Mouse (Mus musculus): ENCODE results near the gene Ubl3. TPM values are rescaled to one million over a fixed set of nuclear protein-coding genes. Genes with fewer than 3 reads are reported as not detected.

Ubl3 gene
- polyA plus RNA-seq, 1 experiment, result 41.3 TPM

DNA sequence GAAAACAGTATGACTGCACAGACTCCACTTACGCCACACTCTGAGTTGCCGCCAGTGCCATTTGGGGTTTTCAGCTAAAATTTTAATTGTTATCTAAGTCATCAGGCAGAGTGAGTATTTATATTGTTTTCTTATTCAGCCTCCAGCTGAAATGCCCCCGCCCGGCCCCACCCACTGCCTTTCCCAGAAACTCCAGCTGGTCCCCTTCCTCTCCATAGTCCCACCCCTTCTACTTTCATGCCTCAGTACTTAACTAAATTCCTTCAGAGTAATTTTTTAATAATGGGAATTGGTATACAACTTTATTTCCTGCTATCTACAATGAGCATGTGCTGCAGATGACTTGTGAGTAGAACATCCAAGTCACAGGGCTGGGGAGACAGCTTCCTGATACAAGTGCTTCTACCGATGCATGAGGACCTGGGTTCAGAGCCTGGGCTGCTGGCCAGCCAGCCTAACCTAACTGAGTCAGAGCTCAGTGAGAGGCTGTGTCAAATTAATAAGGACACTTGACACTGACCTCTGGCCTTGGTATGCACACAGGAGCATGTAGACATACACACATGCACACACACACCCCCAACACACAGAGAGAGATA lies 40.4 kb downstream of the Ubl3 start:
- TF ChIP-seq CTCF (IDR thresholded peaks at IDR 0.05; ENCODE audit: borderline replicate concordance, insufficient read depth, low read length), result no peak
- TF ChIP-seq POLR2A (IDR thresholded peaks at IDR 0.05; ENCODE audit: low read depth, low read length), result no peak
- H3K4me3 ChIP-seq (ENCODE audit: insufficient read depth, low read length), result no peak overlapping the region
- peaks cover 9% of the 10 kb centered on the region for H3K4me1 ChIP-seq (ENCODE audit: control insufficient read depth, insufficient read depth, low read length)

DNA sequence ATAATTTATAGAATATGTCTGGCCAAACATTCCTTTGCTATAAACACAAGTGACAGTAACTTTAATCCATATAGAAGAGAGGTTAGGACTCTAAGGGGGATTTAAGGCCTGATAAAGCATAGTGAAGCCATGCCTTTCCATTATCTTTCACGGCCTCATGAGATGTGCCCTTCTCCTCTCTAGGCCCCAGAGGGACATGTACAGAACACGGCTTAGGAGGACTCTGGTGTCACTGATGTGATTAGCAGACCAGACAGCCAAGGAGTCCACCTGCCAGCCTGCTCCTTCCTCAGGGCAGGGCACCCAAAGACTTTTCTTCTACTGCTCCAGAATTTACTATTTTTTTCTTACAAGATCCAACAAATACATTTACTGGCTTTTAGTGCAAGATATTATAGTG lies 42.3 kb downstream of the Ubl3 start:
- Histone ChIP-seq H3K4me1 (ENCODE audit: control insufficient read depth, insufficient read depth, low read length) (peaks cover 9% of the 10 kb centered on the region), H3K27ac (ENCODE audit: insufficient read depth, low read length) (no peak overlapping the region), H3K4me3 (ENCODE audit: insufficient read depth, low read length) (no peak overlapping the region)
- TF ChIP-seq POLR2A (IDR thresholded peaks at IDR 0.05; ENCODE audit: low read depth, low read length) (no peak), CTCF (IDR thresholded peaks at IDR 0.05; ENCODE audit: borderline replicate concordance, insufficient read depth, low read length) (no peak)

More for the DNA sequence above, 40.4 kb downstream of the Ubl3 start:
- H3K27ac ChIP-seq (ENCODE audit: insufficient read depth, low read length), result no peak overlapping the region

DNA sequence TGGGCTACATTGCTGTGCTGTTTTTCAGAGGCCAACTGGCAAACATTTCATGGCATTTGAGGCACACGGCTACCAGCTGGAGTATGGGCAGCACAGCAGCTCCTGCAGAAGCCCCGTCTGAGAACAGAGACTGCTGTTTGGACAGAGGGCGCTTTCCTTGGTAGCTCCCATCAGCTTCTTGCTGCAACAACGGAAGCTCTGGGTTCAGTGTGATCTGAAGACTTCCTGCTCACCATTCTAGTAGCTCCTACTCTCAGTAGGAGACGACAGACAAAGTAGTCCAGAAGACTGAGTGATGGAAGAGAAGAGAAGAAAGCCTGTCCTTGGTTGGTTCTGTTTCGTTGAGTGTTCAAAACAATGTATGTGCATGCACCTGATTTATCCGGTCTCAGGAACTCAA lies 42.9 kb downstream of the Ubl3 start:
- TF ChIP-seq CTCF (IDR thresholded peaks at IDR 0.05; ENCODE audit: borderline replicate concordance, insufficient read depth, low read length) (no peak), POLR2A (IDR thresholded peaks at IDR 0.05; ENCODE audit: low read depth, low read length) (no peak)
- H3K4me3 ChIP-seq (ENCODE audit: insufficient read depth, low read length), result no peak overlapping the region
- peaks cover 9% of the 10 kb centered on the region for H3K4me1 ChIP-seq (ENCODE audit: control insufficient read depth, insufficient read depth, low read length)
- no peak overlapping the region for H3K27ac ChIP-seq (ENCODE audit: insufficient read depth, low read length)

DNA sequence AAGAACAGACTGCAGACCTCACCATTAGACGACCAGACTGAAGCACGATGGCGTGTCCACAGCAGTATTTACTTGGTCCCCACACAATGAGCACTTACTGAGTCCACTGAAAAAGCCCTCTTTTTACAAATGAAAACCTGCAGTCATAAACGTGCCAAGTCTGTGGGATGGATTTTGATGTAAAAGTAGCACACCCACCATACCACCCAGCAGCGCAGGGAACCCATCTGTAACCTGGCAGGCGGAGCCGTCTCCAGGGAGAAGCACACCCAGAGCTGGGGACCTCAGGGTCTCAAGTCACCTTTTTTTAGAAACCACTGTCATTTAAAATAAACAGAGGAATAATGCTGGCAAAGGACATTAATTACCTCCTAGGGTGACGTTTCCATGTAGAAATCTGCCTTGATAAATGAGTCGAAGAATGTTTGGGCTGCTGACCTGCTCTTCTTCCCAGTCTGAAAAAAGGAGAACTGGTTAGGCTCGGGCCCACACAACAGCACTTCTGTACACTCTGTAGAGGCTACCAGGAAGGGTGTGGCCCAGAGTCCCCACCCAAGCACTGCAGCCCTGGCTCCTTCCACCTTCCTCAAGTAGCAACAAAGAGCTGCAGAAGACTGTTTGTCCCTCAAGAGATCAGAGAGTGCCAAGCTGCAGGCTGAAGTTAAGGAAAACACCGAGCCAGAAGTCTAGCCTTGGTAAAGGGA lies 43.5 kb downstream of the Ubl3 start:
- TF ChIP-seq POLR2A (IDR thresholded peaks at IDR 0.05; ENCODE audit: low read depth, low read length) (no peak), CTCF (IDR thresholded peaks at IDR 0.05; ENCODE audit: borderline replicate concordance, insufficient read depth, low read length) (no peak)
- no peak overlapping the region for H3K27ac ChIP-seq (ENCODE audit: insufficient read depth, low read length)
- H3K4me1 ChIP-seq (ENCODE audit: control insufficient read depth, insufficient read depth, low read length), result peaks cover 9% of the 10 kb centered on the region

DNA sequence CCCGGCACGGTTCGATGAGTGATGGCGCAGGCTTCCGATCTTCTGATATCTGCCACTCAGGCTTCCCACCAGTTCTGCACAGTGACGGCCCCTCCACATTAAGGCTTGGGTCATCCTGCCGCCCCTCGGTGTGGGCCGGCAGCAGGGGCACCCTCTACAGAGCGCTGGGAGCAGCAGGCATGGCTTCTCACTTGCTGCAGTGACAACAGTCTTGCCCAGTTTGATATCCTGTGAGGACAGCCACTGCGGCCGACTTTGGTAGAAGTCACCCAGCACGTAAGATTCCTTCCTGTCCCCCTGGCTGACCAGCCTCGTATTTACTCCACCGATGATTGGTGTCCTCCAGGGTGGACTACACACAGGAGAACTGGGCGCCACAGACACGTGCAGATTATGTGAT lies 47.2 kb downstream of the Ubl3 start:
- no peak for TF ChIP-seq POLR2A (IDR thresholded peaks at IDR 0.05; ENCODE audit: low read depth, low read length)
- no peak for TF ChIP-seq CTCF (IDR thresholded peaks at IDR 0.05; ENCODE audit: borderline replicate concordance, insufficient read depth, low read length)
- Histone ChIP-seq H3K4me1 (ENCODE audit: control insufficient read depth, insufficient read depth, low read length) (peaks cover 9% of the 10 kb centered on the region), H3K4me3 (ENCODE audit: insufficient read depth, low read length) (no peak overlapping the region), H3K27ac (ENCODE audit: insufficient read depth, low read length) (no peak overlapping the region)

More for the DNA sequence above, 43.5 kb downstream of the Ubl3 start:
- H3K4me3 ChIP-seq (ENCODE audit: insufficient read depth, low read length), result no peak overlapping the region

DNA sequence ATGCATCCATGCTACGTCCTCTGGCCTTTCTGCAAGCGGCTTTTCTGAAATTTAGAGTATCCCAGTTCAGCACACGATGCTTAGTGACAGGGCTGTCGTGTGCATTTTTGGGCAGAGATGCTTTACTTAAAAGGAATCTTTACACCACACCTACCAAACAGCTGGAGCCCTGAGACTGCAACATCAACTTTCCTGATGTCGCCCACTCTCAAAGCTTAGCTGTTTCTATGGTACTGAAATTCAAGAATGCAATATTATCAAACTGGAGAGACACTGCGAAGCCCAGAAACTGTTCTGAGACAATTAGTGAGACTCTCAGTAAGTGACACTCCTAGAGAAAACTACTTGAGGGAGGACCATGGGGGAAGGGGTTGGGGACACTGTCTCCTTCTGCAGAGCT lies 50.4 kb downstream of the Ubl3 start:
- peaks cover 9% of the 10 kb centered on the region for H3K4me1 ChIP-seq (ENCODE audit: control insufficient read depth, insufficient read depth, low read length)
- no peak for TF ChIP-seq POLR2A (IDR thresholded peaks at IDR 0.05; ENCODE audit: low read depth, low read length)
- TF ChIP-seq CTCF (IDR thresholded peaks at IDR 0.05; ENCODE audit: borderline replicate concordance, insufficient read depth, low read length), result no peak
- H3K27ac ChIP-seq (ENCODE audit: insufficient read depth, low read length), result no peak overlapping the region
- H3K4me3 ChIP-seq (ENCODE audit: insufficient read depth, low read length), result no peak overlapping the region

DNA sequence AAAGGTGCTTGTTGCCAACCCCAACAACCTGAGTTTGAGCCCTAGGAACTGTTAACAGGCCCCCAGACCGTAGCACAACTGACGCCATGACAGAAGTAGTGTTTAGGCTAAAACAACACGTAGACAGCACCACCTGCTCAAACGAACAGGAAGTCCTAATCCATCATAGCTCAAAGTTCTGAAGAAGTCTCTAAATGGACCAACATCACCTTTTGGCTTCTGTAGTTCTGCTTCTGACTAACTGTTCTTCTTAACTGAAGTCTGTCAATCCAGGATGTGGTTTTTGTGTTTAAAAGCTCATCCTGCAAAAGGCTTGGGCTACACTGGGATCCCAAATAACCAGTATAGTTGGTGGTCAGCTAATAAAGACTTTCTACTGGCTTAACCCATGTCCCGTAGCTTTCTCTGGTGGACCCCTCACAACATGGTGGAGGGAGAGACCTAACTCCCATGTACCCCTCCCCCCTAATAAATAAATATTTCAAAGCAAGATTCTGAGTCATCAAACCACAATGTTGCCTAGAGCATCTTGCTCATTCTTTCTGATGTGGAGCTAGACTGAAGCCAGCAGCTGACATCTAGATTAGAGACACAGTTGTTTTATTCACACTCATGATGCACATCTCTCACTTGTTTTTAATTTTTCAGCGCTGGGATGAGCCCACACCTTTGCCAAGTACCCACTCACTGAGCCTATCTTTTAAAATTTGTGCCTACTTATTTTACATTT lies 51.2 kb downstream of the Ubl3 start:
- Histone ChIP-seq H3K4me3 (ENCODE audit: insufficient read depth, low read length) (no peak overlapping the region), H3K4me1 (ENCODE audit: control insufficient read depth, insufficient read depth, low read length) (peaks cover 9% of the 10 kb centered on the region), H3K27ac (ENCODE audit: insufficient read depth, low read length) (no peak overlapping the region)
- TF ChIP-seq CTCF (IDR thresholded peaks at IDR 0.05; ENCODE audit: borderline replicate concordance, insufficient read depth, low read length) (no peak), POLR2A (IDR thresholded peaks at IDR 0.05; ENCODE audit: low read depth, low read length) (no peak)

DNA sequence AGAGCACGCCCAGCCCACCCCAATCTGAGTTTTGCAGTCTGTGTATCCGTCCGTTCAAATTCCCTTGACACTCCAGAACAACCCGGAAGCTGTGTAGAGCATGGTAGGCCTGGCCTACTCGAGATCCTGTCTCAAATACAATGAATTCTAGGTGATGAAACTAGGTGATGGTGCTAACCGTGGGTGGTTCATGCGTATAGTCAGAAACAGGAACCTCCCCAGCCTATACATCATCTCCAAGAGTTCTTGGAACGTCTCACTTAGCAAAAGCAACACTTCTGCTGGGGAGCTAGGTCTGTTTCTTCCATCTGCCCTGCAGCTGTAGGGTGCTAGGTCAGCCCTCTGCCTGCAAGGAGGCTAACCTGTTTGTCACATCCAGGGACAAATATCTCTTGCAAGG lies 52.1 kb downstream of the Ubl3 start:
- peaks cover 9% of the 10 kb centered on the region for H3K4me1 ChIP-seq (ENCODE audit: control insufficient read depth, insufficient read depth, low read length)
- no peak overlapping the region for H3K27ac ChIP-seq (ENCODE audit: insufficient read depth, low read length)
- TF ChIP-seq POLR2A (IDR thresholded peaks at IDR 0.05; ENCODE audit: low read depth, low read length), result no peak
- no peak for TF ChIP-seq CTCF (IDR thresholded peaks at IDR 0.05; ENCODE audit: borderline replicate concordance, insufficient read depth, low read length)
- H3K4me3 ChIP-seq (ENCODE audit: insufficient read depth, low read length), result no peak overlapping the region

DNA sequence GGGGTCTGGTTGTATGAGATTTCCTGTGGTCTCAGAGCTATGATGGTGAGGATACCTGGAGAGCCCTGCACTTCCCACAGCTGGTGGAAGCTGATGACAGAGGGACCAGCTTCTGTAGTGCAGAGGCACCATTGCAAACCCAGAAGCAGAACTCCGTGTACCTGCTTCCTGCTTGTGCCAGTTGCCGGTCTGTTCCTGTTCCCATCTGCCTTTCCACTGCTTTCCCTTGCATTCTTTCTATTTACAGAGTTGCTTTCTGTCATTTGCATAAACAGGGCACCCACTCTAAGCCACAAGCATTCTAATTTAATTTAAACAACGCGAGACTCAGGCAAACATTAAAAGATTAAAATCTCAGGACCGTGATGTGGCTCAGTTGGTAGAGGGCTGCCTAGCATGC lies 53.0 kb downstream of the Ubl3 start:
- no peak overlapping the region for H3K27ac ChIP-seq (ENCODE audit: insufficient read depth, low read length)
- H3K4me1 ChIP-seq (ENCODE audit: control insufficient read depth, insufficient read depth, low read length), result peaks cover 9% of the 10 kb centered on the region

DNA sequence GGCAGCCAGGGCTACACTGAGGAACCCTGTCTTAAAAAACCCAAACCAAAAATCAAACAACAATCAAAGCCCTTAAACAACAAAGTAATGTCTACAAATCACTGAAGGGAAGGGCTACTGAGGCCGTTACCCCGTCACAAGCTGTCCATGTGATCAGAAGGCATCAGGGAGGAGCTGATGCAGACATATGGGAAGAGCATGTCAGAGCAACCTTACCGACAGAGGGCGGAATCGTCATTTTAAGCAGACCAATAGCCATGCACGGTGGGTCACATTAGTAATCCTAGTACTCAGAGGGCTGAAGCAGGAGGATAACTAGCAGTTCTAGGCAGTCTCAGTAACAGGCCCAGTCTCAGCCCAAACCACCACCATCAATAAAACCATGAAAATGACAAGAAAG lies 56.6 kb downstream of the Ubl3 start:
- TF ChIP-seq CTCF (IDR thresholded peaks at IDR 0.05; ENCODE audit: borderline replicate concordance, insufficient read depth, low read length), result no peak
- TF ChIP-seq POLR2A (IDR thresholded peaks at IDR 0.05; ENCODE audit: low read depth, low read length), result no peak
- H3K27ac ChIP-seq (ENCODE audit: insufficient read depth, low read length), result no peak overlapping the region
- H3K4me3 ChIP-seq (ENCODE audit: insufficient read depth, low read length), result no peak overlapping the region
- no peaks in the 10 kb centered on the region for H3K4me1 ChIP-seq (ENCODE audit: control insufficient read depth, insufficient read depth, low read length)

More for the DNA sequence above, 53.0 kb downstream of the Ubl3 start:
- H3K4me3 ChIP-seq (ENCODE audit: insufficient read depth, low read length), result no peak overlapping the region
- TF ChIP-seq POLR2A (IDR thresholded peaks at IDR 0.05; ENCODE audit: low read depth, low read length), result no peak
- no peak for TF ChIP-seq CTCF (IDR thresholded peaks at IDR 0.05; ENCODE audit: borderline replicate concordance, insufficient read depth, low read length)

Measured in embryonic fibroblast, embryonic 13.5 days (primary cell).